In genomic region chr8:123041008-123041773, GRCm38 (mm10) we compare ENCODE assay signal across 8 mouse cellular contexts. TPM values are rescaled to one million over a fixed set of nuclear protein-coding genes. Genes with fewer than 3 reads are reported as not detected.
DNase-seq lines count a peak whose midpoint lies in the region; ATAC-seq and TF ChIP-seq lines count a peak whose summit lies in the region.

No protein-coding gene starts in this region.

- peaks cover 5% of the 10 kb centered on the region; the same call in 1 of the 2 replicates for H3K9me3 ChIP-seq in G1E (replicated peaks)
- no peaks in the 10 kb centered on the region for H3K9me3 ChIP-seq in hindbrain, embryonic 10.5 days

- peak overlapping the region; percentile 87 for H3K4me3 ChIP-seq in G1E (ENCODE audit: low read depth, low read length)
- peak overlapping the region; percentile 96 for H3K4me3 ChIP-seq in cerebellum, adult 2 months (replicated peaks; ENCODE audit: insufficient read depth, low read depth, low read length)
- peak overlapping the region; percentile 99 for H3K4me3 ChIP-seq in hindbrain, embryonic 10.5 days

- ATAC-seq in G1E (ENCODE audit: extremely low read depth, insufficient number of reproducible peaks, low FRiP score, poor library complexity, severe bottlenecking), result no peak
- peak; percentile 1; the same call in 1 of the 2 replicates for ATAC-seq in frontal cortex, adult (ENCODE audit: low TSS enrichment)

- H3K36me3 ChIP-seq in G1E (replicated peaks), result peaks cover 29% of the 10 kb centered on the region
- peaks cover 19% of the 10 kb centered on the region for H3K36me3 ChIP-seq in hindbrain, embryonic 10.5 days

- 2% methylated on average over 68 of the region's 71 CpGs for WGBS in cerebellum, adult 2 months
- under 1% methylated on average over 71 of the region's 71 CpGs for WGBS in hindbrain, embryonic 10.5 days

- H3K4me1 ChIP-seq in G1E (ENCODE audit: insufficient read depth, low read depth, low read length), result peaks cover 48% of the 10 kb centered on the region
- peaks cover 15% of the 10 kb centered on the region for H3K4me1 ChIP-seq in cerebellum, adult 2 months (ENCODE audit: control insufficient read depth, insufficient read depth, low read length)
- H3K4me1 ChIP-seq in hindbrain, embryonic 10.5 days (replicated peaks), result peaks cover 48% of the 10 kb centered on the region

- H3K27ac ChIP-seq in cerebellum, adult 2 months (ENCODE audit: insufficient read depth, low read length), result peak overlapping the region; percentile 83
- peak overlapping the region; percentile 100 for H3K27ac ChIP-seq in hindbrain, embryonic 10.5 days

- DNase-seq in G1E (ENCODE audit: low spot score), result peak; percentile 42
- peak; percentile 57 to 63 for DNase-seq in cerebellum, adult 2 months
- peak; percentile 72 for DNase-seq in hindbrain, embryonic 10.5 days (ENCODE audit: low spot score)
- DNase-seq in layer of hippocampus, postnatal 25 days (ENCODE audit: extremely low spot score in 1 of 2, low spot score in 1 of 2), result peak; percentile 35 to 46
- peak; percentile 73 for DNase-seq in lung, postnatal 14 days
- DNase-seq in retina, embryonic 14.5 days (ENCODE audit: low spot score), result peak; percentile 62
- peak; percentile 74 to 81 for DNase-seq in thymus, postnatal 36 days

- no peaks in the 10 kb centered on the region for H3K27me3 ChIP-seq in G1E (ENCODE audit: insufficient read depth, low read length)
- H3K27me3 ChIP-seq in cerebellum, adult 2 months (ENCODE audit: control insufficient read depth, insufficient read depth, low read length), result no peaks in the 10 kb centered on the region
- H3K27me3 ChIP-seq in hindbrain, embryonic 10.5 days (ENCODE audit: insufficient read depth, poor library complexity, severe bottlenecking), result no peaks in the 10 kb centered on the region

- TF ChIP-seq POLR2A in cerebellum, adult 2 months (IDR thresholded peaks at IDR 0.05; ENCODE audit: borderline replicate concordance, insufficient read depth, low read length), result no peak

- TF ChIP-seq CTCF in G1E (IDR thresholded peaks at IDR 0.05; ENCODE audit: low read depth, low read length), result no peak
- TF ChIP-seq CTCF in cerebellum, adult 2 months (IDR thresholded peaks at IDR 0.05; ENCODE audit: borderline replicate concordance, insufficient read depth, low read depth, low read length), result no peak

RNA-seq across cellular contexts. Expression of gene Ankrd11, which starts 0.9 kb away (rescaled TPM):
- 115 and 128 TPM in 2 replicates for total RNA-seq in G1E (2014; fragmentation: Nextera tagmentation)
- total RNA-seq in G1E (2017), result 51.5 and 57.3 TPM in 2 replicates
- polyA plus RNA-seq in G1E (2012), result 90.7 and 96.3 TPM in 2 replicates
- polyA plus RNA-seq in cerebellum, adult 2 months (2012; rRNA removed), result 104 and 105 TPM in 2 replicates
- polyA plus RNA-seq in hindbrain, embryonic 10.5 days (2016; fragmentation: Nextera tagmentation; extraction: Ambion mirVana), result 31.4 and 34.3 TPM in 2 replicates
- 100 to 1,000 TPM; 147 to 171 TPM for total RNA-seq in layer of hippocampus, postnatal 25 days (2021)

RNA-seq across cellular contexts. Expression of gene Spg7, which starts 21.6 kb away (rescaled TPM):
- total RNA-seq in G1E (2014; fragmentation: Nextera tagmentation) (11.7 and 14.2 TPM in 2 replicates), G1E (2017) (36.7 and 40.2 TPM in 2 replicates)
- polyA plus RNA-seq in G1E (2012), result 20.9 and 22.6 TPM in 2 replicates
- polyA plus RNA-seq in cerebellum, adult 2 months (2012; rRNA removed), result 103 and 104 TPM in 2 replicates
- 56.6 and 58.2 TPM in 2 replicates for polyA plus RNA-seq in hindbrain, embryonic 10.5 days (2016; fragmentation: Nextera tagmentation; extraction: Ambion mirVana)
- 10 to 100 TPM; 54.5 to 72.1 TPM for total RNA-seq in layer of hippocampus, postnatal 25 days (2021)
